Mouse (Mus musculus) bone marrow, adult 2 months (tissue): ENCODE results near the gene Gm609. TPM values are rescaled to one million over a fixed set of nuclear protein-coding genes. Genes with fewer than 3 reads are reported as not detected.

Source experiments
- H3K27ac ChIP-seq: fragments of 200-500 bp; 2 replicates; pipeline ENCODE4 v1.5.1; 2012; ENCODE audit warnings: low read depth, mild to moderate bottlenecking, control low read depth, inconsistent platforms, low read length; ENCODE audit not compliant: control insufficient read depth, poor library complexity, insufficient read depth
- H3K4me1 ChIP-seq: fragments of 200-500 bp; 2 replicates; pipeline ENCODE4 v1.6.1; 2011; ENCODE audit warnings: low read length; ENCODE audit not compliant: control insufficient read depth, insufficient read depth
- H3K4me3 ChIP-seq: fragments of 200-500 bp; replicated peaks from 2 replicates; pipeline ENCODE3; 2011; ENCODE audit warnings: mild to moderate bottlenecking, low read depth, low read length, control low read depth; ENCODE audit not compliant: control insufficient read depth
- CTCF ChIP-seq: fragments of 200-500 bp; IDR thresholded peaks from 2 replicates; pipeline ENCODE4 v1.5.1; 2011; ENCODE audit warnings: low read length, control low read depth; ENCODE audit not compliant: control insufficient read depth, insufficient read depth
- POLR2A ChIP-seq: fragments of 200-500 bp; IDR thresholded peaks from 2 replicates; pipeline ENCODE4 v1.6.1; 2011; ENCODE audit warnings: low read depth, mild to moderate bottlenecking, control low read depth, low read length, borderline replicate concordance; ENCODE audit not compliant: control insufficient read depth
- WGBS: fragments of 180-500 bp; shearing (Covaris S2); methylation state at CpG from one replicate; pipeline ENCODE4 v1.1.7; 2018; 5-methylcytosine and 5-hydroxymethylcytosine counted together
- polyA plus RNA-seq: library from polyadenylated mRNA; stranded (reverse); fragments of >200 nt; gene quantifications from 2 replicates; pipeline ENCODE4 v1.2.4, GENCODE M21; 2011; ENCODE audit warnings: low replicate concordance; ENCODE audit not compliant: missing spikeins, insufficient read depth, insufficient read length

Gene Gm609
- polyA plus RNA-seq, 1 experiment: not detected

GRCm38 (mm10) chr16:45369285-45369965 lies 123.3 kb downstream of the Gm609 start:
- WGBS: 65% methylated on average over 4 of the region's 4 CpGs
- Histone ChIP-seq H3K4me1 (no peaks in the 10 kb centered on the region), H3K4me3 (no peak overlapping the region), H3K27ac (no peak overlapping the region)
- no peak for TF ChIP-seq POLR2A
- TF ChIP-seq CTCF: no peak

- Histone ChIP-seq H3K4me3 (no peak overlapping the region), H3K4me1 (no peaks in the 10 kb centered on the region), H3K27ac (no peak overlapping the region)
- 86% methylated on average over 7 of the region's 7 CpGs for WGBS
- TF ChIP-seq CTCF (no peak), POLR2A (no peak)
Measured at GRCm38 (mm10) chr16:45366111-45366510, 126.7 kb downstream of the Gm609 start.

- no peak overlapping the region for H3K4me3 ChIP-seq
- H3K4me1 ChIP-seq: no peaks in the 10 kb centered on the region
- no peak for TF ChIP-seq CTCF
- no peak for TF ChIP-seq POLR2A
- WGBS: 86% methylated on average over 9 of the region's 9 CpGs
- no peak overlapping the region for H3K27ac ChIP-seq
Measured at GRCm38 (mm10) chr16:45365353-45365752, 127.4 kb downstream of the Gm609 start.

- TF ChIP-seq POLR2A: no peak
- TF ChIP-seq CTCF: no peak
- 90% methylated on average over 1 of the region's 1 CpGs for WGBS
- H3K27ac ChIP-seq: no peak overlapping the region
- H3K4me1 ChIP-seq: no peaks in the 10 kb centered on the region
- no peak overlapping the region for H3K4me3 ChIP-seq
Measured at GRCm38 (mm10) chr16:45364627-45365026, 128.1 kb downstream of the Gm609 start.

GRCm38 (mm10) chr16:45363480-45364045 lies 129.2 kb downstream of the Gm609 start:
- Histone ChIP-seq H3K27ac (no peak overlapping the region), H3K4me1 (no peaks in the 10 kb centered on the region), H3K4me3 (no peak overlapping the region)
- WGBS: 78% methylated on average over 4 of the region's 4 CpGs
- TF ChIP-seq POLR2A (no peak), CTCF (no peak)

Other genes starting within 250 kb of the Gm609 start
- gene Cd200, start 83.9 kb downstream of the Gm609 start, polyA plus RNA-seq: 14.8 and 19.9 TPM in 2 replicates
- gene Gm17783, start 39.1 kb upstream of the Gm609 start, polyA plus RNA-seq: not detected in 2 replicates
- not detected in 2 replicates for gene Slc9c1, start 42.3 kb upstream of the Gm609 start, polyA plus RNA-seq
- gene Gcsam, start 117.4 kb upstream of the Gm609 start, polyA plus RNA-seq: 6.8 and 7.9 TPM in 2 replicates
- 1.1 and 1.4 TPM in 2 replicates for gene BC016579, start 161.1 kb upstream of the Gm609 start, polyA plus RNA-seq
- gene Tmprss7, start 200.7 kb upstream of the Gm609 start, polyA plus RNA-seq: 0.50 and 2.5 TPM in 2 replicates
- 1.1 and 5.7 TPM in 2 replicates for gene Tagln3, start 231.6 kb upstream of the Gm609 start, polyA plus RNA-seq
- 9.1 and 13.8 TPM in 2 replicates for gene Abhd10, start 250.0 kb upstream of the Gm609 start, polyA plus RNA-seq